Mouse (Mus musculus) stomach, embryonic 14.5 days (tissue): ENCODE measurements around the gene Foxp4. TPM values are rescaled to one million over a fixed set of nuclear protein-coding genes. Genes with fewer than 3 reads are reported as not detected.

ENCODE experiments used
- ATAC-seq: fragments of 200-750 bp; cut with Nextera tagmentation; 2 replicates; pipeline ENCODE4 v1.8.0; 2017; ENCODE audit warnings: low read depth, moderate TSS enrichment; ENCODE audit not compliant: insufficient number of reproducible peaks, insufficient read depth, low FRiP score
- H3K27ac ChIP-seq: fragments of 300-500 bp; sonication (generic); 2 replicates; pipeline ENCODE4 v1.5.1; 2014; ENCODE audit warnings: mild to moderate bottlenecking, low read length, moderate library complexity, mixed read lengths
- H3K27me3 ChIP-seq: fragments of 300-500 bp; sonication (generic); 2 replicates; pipeline ENCODE4 v1.6.1; 2014; ENCODE audit warnings: low read length, control low read depth, mixed read lengths; ENCODE audit not compliant: control insufficient read depth, insufficient read depth
- H3K36me3 ChIP-seq: fragments of 300-500 bp; sonication (generic); 2 replicates; pipeline ENCODE4 v1.6.1; 2014; ENCODE audit warnings: mild to moderate bottlenecking, control low read depth, low read length, moderate library complexity, mixed read lengths; ENCODE audit not compliant: control insufficient read depth, insufficient read depth
- H3K4me1 ChIP-seq: fragments of 300-500 bp; sonication (generic); 2 replicates; pipeline ENCODE4 v1.6.1; 2014; ENCODE audit warnings: low read length, control low read depth, mixed read lengths; ENCODE audit not compliant: control insufficient read depth, insufficient read depth
- H3K4me2 ChIP-seq: fragments of 300-500 bp; sonication (generic); replicated peaks from 2 replicates; pipeline ENCODE4 v1.6.1; 2014; ENCODE audit warnings: low read depth, low read length, control low read depth
- H3K4me3 ChIP-seq: fragments of 300-500 bp; sonication (generic); 2 replicates; pipeline ENCODE4 v1.5.1; 2014; ENCODE audit warnings: low read depth, low read length, control low read depth
- H3K9ac ChIP-seq: fragments of 300-500 bp; sonication (generic); replicated peaks from 2 replicates; pipeline ENCODE4 v1.6.1; 2014; ENCODE audit warnings: low read depth, mild to moderate bottlenecking, control low read depth, low read length, moderate library complexity, mixed read lengths
- H3K9me3 ChIP-seq: fragments of 300-500 bp; sonication (generic); 2 replicates; pipeline ENCODE4 v1.6.1; 2016; ENCODE audit warnings: low read depth, low read length, control low read depth; ENCODE audit not compliant: control insufficient read depth
- WGBS: fragments of 180-500 bp; shearing (Covaris S2); extraction: QIAGEN DNeasy Blood & Tissue Kit; methylation state at CpG from one replicate; pipeline ENCODE4 v1.1.7; 2014; 5-methylcytosine and 5-hydroxymethylcytosine counted together
- polyA plus RNA-seq: library from polyadenylated mRNA; unstranded; fragments of >200 nt; fragmentation: Nextera tagmentation; extraction: Ambion mirVana; gene quantifications from 2 replicates; pipeline ENCODE4 v1.2.1, GENCODE M21; 2014

Gene Foxp4
- polyA plus RNA-seq, 1 experiment from 2014 or later: 43.3 TPM

- Histone ChIP-seq H3K36me3 (no peaks in the 10 kb centered on the region), H3K9ac (no peak overlapping the region), H3K27ac (no peak overlapping the region), H3K4me3 (no peak overlapping the region), H3K9me3 (no peaks in the 10 kb centered on the region), H3K27me3 (no peaks in the 10 kb centered on the region), H3K4me2 (no peak overlapping the region), H3K4me1 (peaks cover 4% of the 10 kb centered on the region; the same call in 1 of the 2 replicates)
- ATAC-seq: no peak
- WGBS: 65% methylated on average over 4 of the region's 4 CpGs
Observed at GRCm38 (mm10) chr17:47942008-47942407, 17.6 kb upstream of the Foxp4 start.

- Histone ChIP-seq H3K9ac (no peak overlapping the region), H3K9me3 (no peaks in the 10 kb centered on the region), H3K27ac (no peak overlapping the region), H3K27me3 (no peaks in the 10 kb centered on the region), H3K4me3 (no peak overlapping the region), H3K36me3 (no peaks in the 10 kb centered on the region), H3K4me2 (no peak overlapping the region), H3K4me1 (no peaks in the 10 kb centered on the region)
- WGBS: 65% methylated on average over 6 of the region's 6 CpGs
- no peak for ATAC-seq
Observed at GRCm38 (mm10) chr17:47938839-47939238, 14.4 kb upstream of the Foxp4 start.

- Histone ChIP-seq H3K9me3 (no peaks in the 10 kb centered on the region), H3K36me3 (no peaks in the 10 kb centered on the region), H3K4me1 (no peaks in the 10 kb centered on the region), H3K27me3 (no peaks in the 10 kb centered on the region), H3K4me3 (no peak overlapping the region), H3K27ac (no peak overlapping the region), H3K4me2 (no peak overlapping the region), H3K9ac (no peak overlapping the region)
- WGBS: 59% methylated on average over 10 of the region's 10 CpGs
- ATAC-seq: no peak
Observed at GRCm38 (mm10) chr17:47937926-47938600, 13.6 kb upstream of the Foxp4 start.

GRCm38 (mm10) chr17:47936591-47936990 is 12.1 kb upstream of the Foxp4 start:
- Histone ChIP-seq H3K36me3 (no peaks in the 10 kb centered on the region), H3K4me1 (no peaks in the 10 kb centered on the region), H3K4me3 (no peak overlapping the region), H3K9ac (no peak overlapping the region), H3K4me2 (no peak overlapping the region), H3K27ac (no peak overlapping the region), H3K9me3 (no peaks in the 10 kb centered on the region), H3K27me3 (no peaks in the 10 kb centered on the region)
- ATAC-seq: no peak
- WGBS: 79% methylated on average over 4 of the region's 4 CpGs

- no peak overlapping the region for H3K9ac ChIP-seq
- no peak overlapping the region for H3K4me3 ChIP-seq
- H3K4me2 ChIP-seq: no peak overlapping the region
- H3K36me3 ChIP-seq: no peaks in the 10 kb centered on the region
- no peak for ATAC-seq
- no peaks in the 10 kb centered on the region for H3K27me3 ChIP-seq
- no peaks in the 10 kb centered on the region for H3K9me3 ChIP-seq
- H3K27ac ChIP-seq: no peak overlapping the region
- WGBS: 88% methylated on average over 4 of the region's 4 CpGs
- peaks cover 8% of the 10 kb centered on the region; the same call in 1 of the 2 replicates for H3K4me1 ChIP-seq
Observed at GRCm38 (mm10) chr17:47929431-47929830, 5.0 kb upstream of the Foxp4 start.

- H3K9ac ChIP-seq: no peak overlapping the region
- no peak for ATAC-seq
- H3K27ac ChIP-seq: 0 out of 2 replicates have a peak overlapping the region, but pooled peaks have one; percentile 33
- H3K4me1 ChIP-seq: peaks cover 21% of the 10 kb centered on the region; the same call in 1 of the 2 replicates
- no peaks in the 10 kb centered on the region for H3K9me3 ChIP-seq
- peak overlapping the region; percentile 82 for H3K4me2 ChIP-seq
- 0 out of 2 replicates have a peak overlapping the region, but pooled peaks have one; percentile 89 for H3K4me3 ChIP-seq
- no peaks in the 10 kb centered on the region for H3K36me3 ChIP-seq
- WGBS: 31% methylated on average over 10 of the region's 10 CpGs
- H3K27me3 ChIP-seq: no peaks in the 10 kb centered on the region
Observed at GRCm38 (mm10) chr17:47925988-47926387, 1.5 kb upstream of the Foxp4 start.

- Histone ChIP-seq H3K27ac (peak overlapping the region; percentile 94), H3K9ac (peak overlapping the region; percentile 98), H3K4me2 (peak overlapping the region; percentile 82), H3K9me3 (no peaks in the 10 kb centered on the region), H3K36me3 (no peaks in the 10 kb centered on the region), H3K4me1 (peaks cover 24% of the 10 kb centered on the region; the same call in 1 of the 2 replicates), H3K4me3 (peak overlapping the region; percentile 89), H3K27me3 (no peaks in the 10 kb centered on the region)
- peak; percentile 2; the same call in 1 of the 2 replicates for ATAC-seq
- 3% methylated on average over 13 of the region's 13 CpGs for WGBS
Observed at GRCm38 (mm10) chr17:47925340-47925926, 988 bp upstream of the Foxp4 start.

- H3K9ac ChIP-seq: peak overlapping the region; percentile 98
- peaks cover 9% of the 10 kb centered on the region for H3K36me3 ChIP-seq
- peak overlapping the region; percentile 89 for H3K4me3 ChIP-seq
- under 1% methylated on average over 59 of the region's 65 CpGs for WGBS
- H3K4me1 ChIP-seq: peaks cover 31% of the 10 kb centered on the region; the same call in 1 of the 2 replicates
- peak overlapping the region; percentile 82 for H3K4me2 ChIP-seq
- peak; percentile 34 for ATAC-seq
- H3K27me3 ChIP-seq: no peaks in the 10 kb centered on the region
- H3K9me3 ChIP-seq: no peaks in the 10 kb centered on the region
- peak overlapping the region; percentile 94 for H3K27ac ChIP-seq
Observed at GRCm38 (mm10) chr17:47923678-47924382, 615 bp downstream of the Foxp4 start.
